Mouse (Mus musculus): ENCODE measurements around the gene Spata21. TPM values are rescaled to one million over a fixed set of nuclear protein-coding genes. Genes with fewer than 3 reads are reported as not detected.

Spata21 gene
- not detected for total RNA-seq (2021)
- long read RNA-seq, experiment 1: 0 reads
- long read RNA-seq, experiment 2: 0 reads

DNA sequence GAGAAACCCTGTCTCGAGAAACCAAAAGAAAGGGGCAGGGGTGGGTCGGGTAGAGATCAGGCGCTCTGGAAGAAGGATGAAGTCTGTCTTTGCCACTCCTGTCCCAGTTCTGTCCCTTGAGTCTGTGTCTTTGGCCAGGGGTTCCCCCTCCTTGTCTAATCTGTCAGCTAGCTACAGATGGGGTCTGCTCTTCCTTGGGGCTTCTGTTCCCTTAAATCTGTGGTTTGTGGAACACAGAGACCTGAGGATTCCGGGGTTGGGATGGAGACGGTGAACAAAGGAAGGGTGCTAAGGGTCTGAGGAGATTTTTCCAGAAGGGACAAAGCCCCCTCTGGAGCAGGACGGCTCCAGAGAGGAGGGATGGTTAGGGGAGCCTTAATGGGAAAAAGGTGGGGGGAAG is at the start of gene Spata21:
Spata21 (plus strand) TSS at position 301 of the 400 bp plus-strand sequence.
- no peak for TF ChIP-seq CTCF (conservative IDR thresholded peaks at IDR 0.05)
- no peak within 1 kb of the TSS for H3K4me3 ChIP-seq
- H3K27ac ChIP-seq: no peak within 1 kb of the TSS
- DNase-seq (ENCODE audit: low spot score in 2 of 2): no peak

GRCm38 (mm10) chr4:141041117-141041516 is 47.0 kb upstream of the Spata21 start:
- Histone ChIP-seq H3K27ac (no peak overlapping the region), H3K4me3 (no peak overlapping the region)
- DNase-seq (ENCODE audit: low spot score in 2 of 2): no peak
- no peak for TF ChIP-seq CTCF (conservative IDR thresholded peaks at IDR 0.05)

- TF ChIP-seq CTCF (conservative IDR thresholded peaks at IDR 0.05): peak; percentile 94
- Histone ChIP-seq H3K27ac (no peak overlapping the region), H3K4me3 (no peak overlapping the region)
- DNase-seq (ENCODE audit: low spot score in 2 of 2): peak in 1 of 2 experiments; percentile 63
These were observed 43.3 kb upstream of the Spata21 start for GRCm38 (mm10) chr4:141044816-141045215.

- TF ChIP-seq CTCF (conservative IDR thresholded peaks at IDR 0.05): no peak
- DNase-seq (ENCODE audit: low spot score in 2 of 2): no peak
- no peak overlapping the region; the same call in 1 of the 2 replicates for H3K4me3 ChIP-seq
- peak overlapping the region; percentile 87 for H3K27ac ChIP-seq
These were observed 39.2 kb upstream of the Spata21 start for GRCm38 (mm10) chr4:141048810-141049475.

GRCm38 (mm10) chr4:141049476-141049835 is 38.7 kb upstream of the Spata21 start:
- peak overlapping the region; percentile 28; the same call in 1 of the 2 replicates for H3K4me3 ChIP-seq
- TF ChIP-seq CTCF (conservative IDR thresholded peaks at IDR 0.05): no peak

GRCm38 (mm10) chr4:141052442-141052841 is 35.7 kb upstream of the Spata21 start:
- no peak for DNase-seq (ENCODE audit: low spot score in 2 of 2)
- peak overlapping the region; percentile 57 for H3K4me3 ChIP-seq
- no peak for TF ChIP-seq CTCF (conservative IDR thresholded peaks at IDR 0.05)
- H3K27ac ChIP-seq: peak overlapping the region; percentile 95

More at GRCm38 (mm10) chr4:141049476-141049835, 38.7 kb upstream of the Spata21 start:
- DNase-seq (ENCODE audit: low spot score in 2 of 2): peak; percentile 57 to 80
- H3K27ac ChIP-seq: peak overlapping the region; percentile 87

DNA sequence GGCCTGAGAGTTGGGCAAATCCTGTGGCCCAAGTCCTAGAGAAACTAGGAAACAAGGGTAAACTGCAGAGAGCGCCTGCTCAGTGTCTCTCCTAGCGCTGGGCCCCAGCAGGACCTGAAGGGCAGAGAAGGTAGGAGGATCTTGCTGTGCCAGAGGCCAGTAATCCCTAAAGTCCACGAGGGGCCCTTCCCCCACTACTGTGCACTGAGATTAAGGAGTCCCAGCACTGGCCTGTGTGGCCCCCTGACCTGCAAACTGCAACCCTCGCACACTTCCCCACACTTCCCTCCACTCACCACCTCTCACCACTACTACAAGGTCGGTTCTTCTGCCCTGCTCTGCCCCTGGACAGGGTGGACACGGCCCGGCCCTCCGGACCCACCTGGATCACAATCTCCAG is 35.0 kb upstream of the Spata21 start:
- TF ChIP-seq CTCF (conservative IDR thresholded peaks at IDR 0.05): no peak

GRCm38 (mm10) chr4:141053568-141054161 is 34.5 kb upstream of the Spata21 start:
- peak; percentile 78 for DNase-seq (ENCODE audit: low spot score in 2 of 2)
- no peak for TF ChIP-seq CTCF (conservative IDR thresholded peaks at IDR 0.05)
- Histone ChIP-seq H3K27ac (peak overlapping the region; percentile 95), H3K4me3 (peak overlapping the region; percentile 57)

More for the DNA sequence above, 35.0 kb upstream of the Spata21 start:
- Histone ChIP-seq H3K4me3 (peak overlapping the region; percentile 57), H3K27ac (peak overlapping the region; percentile 95)
- no peak for DNase-seq (ENCODE audit: low spot score in 2 of 2)

DNA sequence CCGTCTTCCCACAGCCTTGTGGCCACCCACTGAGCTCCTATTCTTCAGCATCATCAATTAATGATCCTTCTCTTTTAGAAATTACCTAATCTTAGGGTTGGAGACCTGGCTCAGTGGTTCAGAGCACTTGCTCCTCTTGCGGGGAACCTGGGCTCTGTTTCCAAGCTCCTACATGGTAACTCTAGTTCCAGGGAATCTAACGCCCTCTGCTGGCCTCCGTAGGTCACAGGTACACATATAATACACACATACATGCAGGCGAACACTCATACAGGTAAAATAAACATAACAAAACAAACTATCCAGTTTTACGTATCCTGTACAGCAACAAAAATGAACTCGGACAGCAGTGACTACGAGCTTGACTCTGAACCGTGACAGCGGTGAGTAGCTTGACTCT is 31.2 kb upstream of the Spata21 start:
- DNase-seq (ENCODE audit: low spot score in 2 of 2): no peak
- Histone ChIP-seq H3K27ac (0 out of 2 replicates have a peak overlapping the region, but pooled peaks have one; percentile 54), H3K4me3 (no peak overlapping the region)
- peak; percentile 35 for TF ChIP-seq CTCF (conservative IDR thresholded peaks at IDR 0.05)

DNA sequence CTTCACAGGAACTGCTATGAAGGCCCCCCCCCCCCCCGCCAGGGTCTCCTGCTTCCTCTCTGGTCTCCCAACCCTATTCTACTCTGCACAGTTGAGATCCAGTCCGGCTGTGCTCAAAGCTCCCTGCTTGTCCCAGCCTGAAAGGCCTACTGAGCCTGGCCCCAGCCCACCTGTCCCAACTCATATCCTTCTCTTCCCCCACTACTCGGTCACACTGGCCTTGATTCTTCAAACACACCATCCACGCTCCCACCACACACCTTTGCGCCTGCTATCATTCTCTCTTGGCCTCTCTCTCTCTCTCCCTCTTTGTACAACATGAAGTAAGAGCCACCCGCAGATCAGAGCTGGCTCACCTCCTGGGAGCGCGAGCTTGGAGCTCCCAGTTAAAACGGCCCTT is 29.3 kb upstream of the Spata21 start:
- Histone ChIP-seq H3K4me3 (no peak overlapping the region), H3K27ac (no peak overlapping the region)
- no peak for TF ChIP-seq CTCF (conservative IDR thresholded peaks at IDR 0.05)
- no peak for DNase-seq (ENCODE audit: low spot score in 2 of 2)

DNA sequence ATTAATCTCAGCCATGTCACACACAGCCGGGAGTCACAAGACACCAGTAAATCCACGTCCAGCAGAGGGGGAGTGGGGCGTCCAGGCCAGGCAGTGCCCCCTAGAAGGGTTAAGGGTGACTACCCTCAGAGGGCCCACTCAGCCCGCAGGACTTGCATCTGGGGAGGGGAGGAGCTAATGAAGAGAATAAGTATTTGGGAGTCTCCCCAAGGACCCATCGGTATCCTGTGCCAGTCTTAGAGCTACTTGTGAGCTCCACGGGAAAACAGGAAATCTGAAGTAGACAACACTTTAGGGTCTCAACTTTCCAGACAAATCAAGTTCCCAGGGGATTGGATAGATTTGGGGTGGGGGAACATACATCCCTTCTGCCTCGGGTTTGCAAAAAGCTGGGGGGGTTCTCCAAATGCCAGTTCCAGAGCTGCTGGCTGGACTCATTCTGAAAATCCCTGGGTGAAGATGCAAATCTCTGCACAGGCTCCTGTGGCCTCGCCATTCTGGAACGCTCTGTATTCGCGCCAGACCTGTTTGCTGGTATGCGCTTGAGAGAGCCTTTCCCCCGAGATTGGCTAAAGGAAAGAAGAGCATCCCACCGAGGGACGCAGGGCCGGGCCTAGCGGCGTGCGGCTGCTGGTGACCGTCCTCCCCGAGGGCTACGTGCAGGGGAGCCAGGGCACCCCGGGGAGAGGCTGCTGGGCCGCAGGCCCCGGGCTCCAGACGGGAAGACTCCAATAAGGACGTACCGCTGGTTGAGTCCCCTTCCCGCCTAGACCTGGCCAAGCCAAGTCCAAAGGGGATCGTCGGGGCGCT is 28.3 kb upstream of the Spata21 start:
- Histone ChIP-seq H3K4me3 (peak overlapping the region; percentile 70), H3K27ac (peak overlapping the region; percentile 92)
- TF ChIP-seq CTCF (conservative IDR thresholded peaks at IDR 0.05): no peak
- DNase-seq (ENCODE audit: low spot score in 2 of 2): no peak

DNA sequence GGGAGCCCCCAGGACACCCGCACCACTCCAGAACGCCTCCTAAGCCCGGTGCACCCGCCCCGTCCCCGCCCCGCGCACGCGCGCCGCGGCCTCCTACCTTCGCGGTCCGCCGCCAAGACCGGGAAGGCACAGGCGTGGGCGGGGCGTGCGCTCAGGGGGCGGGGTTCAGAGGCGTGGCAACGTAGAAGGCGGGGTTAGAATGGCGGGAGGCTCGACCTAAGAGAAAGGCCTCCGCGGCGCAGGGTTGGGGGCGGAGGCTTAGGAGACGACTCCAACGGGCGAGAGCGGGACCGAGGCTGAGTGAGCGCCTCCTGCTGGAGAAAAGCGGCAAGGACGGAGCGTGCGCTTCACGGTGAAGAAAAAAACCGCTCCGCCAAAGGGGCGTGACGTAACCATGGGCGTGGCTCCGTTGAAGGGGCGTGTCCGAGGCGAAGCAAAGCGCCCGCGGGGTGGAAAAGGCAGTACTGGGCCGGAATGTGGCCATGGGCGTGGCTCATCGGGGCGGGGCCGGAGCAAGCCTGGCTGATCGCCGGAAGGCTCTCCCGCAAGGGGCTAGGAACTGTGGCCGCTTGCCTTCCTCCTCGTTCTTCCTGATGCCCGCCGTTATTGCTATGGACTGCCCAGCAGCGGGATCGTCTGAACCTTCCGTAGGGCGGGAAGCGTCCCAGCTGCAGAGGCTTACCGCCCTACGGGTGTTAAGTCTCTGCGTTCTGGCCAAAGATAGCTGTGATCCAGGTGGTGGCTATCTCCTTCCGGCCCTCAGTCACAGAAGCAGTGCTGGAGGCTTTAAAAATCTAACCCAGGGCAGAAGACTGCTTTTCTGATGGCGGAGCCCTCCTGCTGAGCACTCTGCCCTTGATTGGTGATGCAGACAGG is 27.5 kb upstream of the Spata21 start, which contains the start of gene Crocc:
Crocc (minus strand) TSS at position 125 of the 876 bp plus-strand sequence.
- H3K4me3 ChIP-seq: peak within 1 kb of the TSS; percentile 70
- H3K27ac ChIP-seq: peak within 1 kb of the TSS; percentile 92
- peak; percentile 95 for TF ChIP-seq CTCF (conservative IDR thresholded peaks at IDR 0.05)
- DNase-seq (ENCODE audit: low spot score in 2 of 2): peak; percentile 98 to 100
